Mouse (Mus musculus) left cerebral cortex, adult 18-20 months (tissue): ENCODE results near the gene Dusp10. TPM values are rescaled to one million over a fixed set of nuclear protein-coding genes. Genes with fewer than 3 reads are reported as not detected.

ENCODE experiments used
- DNase-seq, 2 experiments: peaks; one replicate each; pipeline ENCODE4 v3.0.0; 2021 to 2022; ENCODE audit warnings: low spot score in 2 of 2, mixed read lengths in 1 of 2
- long read RNA-seq, 2 experiments: library from polyadenylated mRNA; stranded (forward); transcript quantifications; one replicate each; pipeline ENCODE4 v2.0.0; 2021
- total RNA-seq, 2 experiments: library from RNA; stranded (reverse); gene quantifications; 2 replicates each; pipeline ENCODE4 v1.2.3; 2021

Gene Dusp10
- 1 to 10 TPM; 5.9 to 6.8 TPM for total RNA-seq
- long read RNA-seq, experiment 1, partial matches to known transcripts, result 1 of 4 reads
- long read RNA-seq, experiment 1, other reads (novel, unspliced or antisense), result 0 of 4 reads
- long read RNA-seq, experiment 2, transcript Dusp10-201 (4 exons, 2,792 nt), result major isoform, 6 of 8 reads
- long read RNA-seq, experiment 2, partial matches to known transcripts, result 1 of 8 reads
- long read RNA-seq, experiment 2, other reads (novel, unspliced or antisense), result 1 of 8 reads

GRCm38 (mm10) chr1:184013106-184013505 is at the start of gene Dusp10:
Gene Dusp10 (plus strand): TSS chr1:184013302.
- DNase-seq, result no peak

- no peak for DNase-seq
These were observed 47.8 kb upstream of the Dusp10 start for GRCm38 (mm10) chr1:183965341-183965740.

GRCm38 (mm10) chr1:183969265-183969664 is 43.8 kb upstream of the Dusp10 start:
- no peak for DNase-seq

GRCm38 (mm10) chr1:183979814-183980243 is 33.3 kb upstream of the Dusp10 start:
- no peak for DNase-seq

GRCm38 (mm10) chr1:183982108-183982507 is 31.0 kb upstream of the Dusp10 start:
- peak; percentile 2 to 15 for DNase-seq

GRCm38 (mm10) chr1:183987711-183988245 is 25.3 kb upstream of the Dusp10 start:
- DNase-seq, result no peak

- no peak for DNase-seq
These were observed 21.2 kb upstream of the Dusp10 start for GRCm38 (mm10) chr1:183991921-183992320.

- no peak for DNase-seq
These were observed 15.9 kb upstream of the Dusp10 start for GRCm38 (mm10) chr1:183997207-183997606.

- peak in 1 of 2 experiments; percentile 3 for DNase-seq
These were observed 10.6 kb upstream of the Dusp10 start for GRCm38 (mm10) chr1:184002470-184002869.

- DNase-seq, result no peak
These were observed 8.8 kb upstream of the Dusp10 start for GRCm38 (mm10) chr1:184004311-184004710.

GRCm38 (mm10) chr1:184005315-184006058 is 7.6 kb upstream of the Dusp10 start:
- no peak for DNase-seq

GRCm38 (mm10) chr1:184006086-184006485 is 7.0 kb upstream of the Dusp10 start:
- no peak for DNase-seq

GRCm38 (mm10) chr1:184011311-184011710 is 1.8 kb upstream of the Dusp10 start:
- DNase-seq, result no peak

GRCm38 (mm10) chr1:184014091-184014490 is 989 bp downstream of the Dusp10 start:
- no peak for DNase-seq

- no peak for DNase-seq
These were observed 3.1 kb downstream of the Dusp10 start for GRCm38 (mm10) chr1:184015995-184016730.

GRCm38 (mm10) chr1:184017606-184018005 is 4.5 kb downstream of the Dusp10 start:
- DNase-seq, result no peak

GRCm38 (mm10) chr1:184019042-184019721 is 6.1 kb downstream of the Dusp10 start:
- no peak for DNase-seq

GRCm38 (mm10) chr1:184019722-184020107 is 6.6 kb downstream of the Dusp10 start:
- DNase-seq, result no peak

GRCm38 (mm10) chr1:184023971-184024370 is 10.9 kb downstream of the Dusp10 start:
- no peak for DNase-seq

GRCm38 (mm10) chr1:184024631-184025030 is 11.5 kb downstream of the Dusp10 start:
- DNase-seq, result no peak

- DNase-seq, result no peak
These were observed 12.0 kb downstream of the Dusp10 start for GRCm38 (mm10) chr1:184025079-184025478.
